Mouse (Mus musculus) stomach, postnatal 0 days (tissue): Measurements from ENCODE around the gene Rev1.

ENCODE experiments used
- CTCF ChIP-seq: IDR thresholded peaks from 2 replicates; pipeline ENCODE4 v1.5.1; 2016; ENCODE audit warnings: antibody characterized with exemption, low read depth, mild to moderate bottlenecking, moderate library complexity
- EP300 ChIP-seq: optimal IDR thresholded peaks from 2 replicates; pipeline ENCODE3; 2016; ENCODE audit warnings: antibody characterized with exemption

DNA sequence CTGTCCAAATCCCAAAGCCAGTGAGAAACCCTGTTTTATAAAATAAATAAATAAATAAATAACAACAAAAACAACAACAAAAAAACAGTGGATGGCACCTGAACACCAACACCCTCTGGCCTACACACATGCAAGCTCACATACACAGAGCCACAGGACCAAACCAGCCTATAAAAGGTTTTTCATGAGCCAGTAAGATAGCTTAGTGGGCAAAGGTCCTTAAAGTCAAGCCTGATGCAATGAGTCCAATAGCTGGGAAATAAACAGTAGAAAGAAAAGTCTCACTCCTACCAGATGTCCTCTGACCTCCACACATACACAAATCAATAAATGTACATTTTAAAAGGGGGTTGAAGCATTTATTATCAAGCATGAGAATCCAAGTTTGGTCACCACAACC, 5.3 kb downstream of the Rev1 start:
- TF ChIP-seq CTCF (no peak), EP300 (no peak)
